Mouse (Mus musculus) liver, embryonic 15.5 days (tissue): ENCODE results near the gene Mgat5. TPM values are rescaled to one million over a fixed set of nuclear protein-coding genes. Genes with fewer than 3 reads are reported as not detected.

Experiments used
- ATAC-seq: fragments of 200-750 bp; cut with Nextera tagmentation; 2 replicates; pipeline ENCODE4 v1.8.0; 2017; ENCODE audit warnings: moderate number of reproducible peaks, mild to moderate bottlenecking, moderate library complexity; ENCODE audit not compliant: insufficient read depth
- H3K27ac ChIP-seq: fragments of 300-500 bp; sonication (generic); replicated peaks from 2 replicates; pipeline ENCODE4 v1.5.1; 2015; ENCODE audit warnings: mild to moderate bottlenecking, inconsistent platforms
- H3K27me3 ChIP-seq: fragments of 300-500 bp; sonication (generic); 2 replicates; pipeline ENCODE4 v1.6.1; 2015; ENCODE audit warnings: mild to moderate bottlenecking, inconsistent platforms
- H3K36me3 ChIP-seq: fragments of 300-500 bp; sonication (generic); replicated peaks from 2 replicates; pipeline ENCODE4 v1.6.1; 2015; ENCODE audit warnings: moderate library complexity, mild to moderate bottlenecking, inconsistent platforms
- H3K4me1 ChIP-seq: fragments of 300-500 bp; sonication (generic); replicated peaks from 2 replicates; pipeline ENCODE4 v1.6.1; 2015; ENCODE audit warnings: inconsistent platforms
- H3K4me2 ChIP-seq: fragments of 300-500 bp; sonication (generic); 2 replicates; pipeline ENCODE4 v1.6.1; 2015; ENCODE audit warnings: moderate library complexity, mild to moderate bottlenecking, inconsistent platforms
- H3K4me3 ChIP-seq: fragments of 300-500 bp; sonication (generic); replicated peaks from 2 replicates; pipeline ENCODE4 v1.5.1; 2015; ENCODE audit warnings: mild to moderate bottlenecking, inconsistent platforms
- H3K9ac ChIP-seq: fragments of 300-500 bp; sonication (generic); 2 replicates; pipeline ENCODE4 v1.6.1; 2015; ENCODE audit warnings: moderate library complexity, mild to moderate bottlenecking, inconsistent platforms
- H3K9me3 ChIP-seq: fragments of 300-500 bp; sonication (generic); replicated peaks from 2 replicates; pipeline ENCODE4 v1.6.1; 2016; ENCODE audit warnings: inconsistent platforms
- WGBS: fragments of 180-500 bp; shearing (Covaris S2); methylation state at CpG from one replicate; pipeline ENCODE4 v1.1.7; 2015; ENCODE audit warnings: mixed read lengths; ENCODE audit not compliant: insufficient replicate concordance; 5-methylcytosine and 5-hydroxymethylcytosine counted together
- polyA plus RNA-seq: library from polyadenylated mRNA; unstranded; fragments of >200 nt; fragmentation: Nextera tagmentation; extraction: Ambion mirVana; gene quantifications from 2 replicates; pipeline ENCODE4 v1.2.1, GENCODE M21; 2015

Gene Mgat5
- polyA plus RNA-seq, 1 experiment from 2014 or later, result 0.68 TPM

- no peak overlapping the region for H3K4me2 ChIP-seq
- H3K27me3 ChIP-seq, result no peaks in the 10 kb centered on the region
- no peak overlapping the region for H3K4me3 ChIP-seq
- 73% methylated on average over 7 of the region's 7 CpGs for WGBS
- no peak overlapping the region for H3K9ac ChIP-seq
- no peak overlapping the region for H3K27ac ChIP-seq
- H3K9me3 ChIP-seq, result no peaks in the 10 kb centered on the region
- peaks cover 14% of the 10 kb centered on the region; the same call in 1 of the 2 replicates for H3K4me1 ChIP-seq
- no peaks in the 10 kb centered on the region for H3K36me3 ChIP-seq
- ATAC-seq, result no peak
Observed at GRCm38 (mm10) chr1:127308207-127308725, 103.5 kb downstream of the Mgat5 start.

GRCm38 (mm10) chr1:127308989-127309701 lies 104.3 kb downstream of the Mgat5 start:
- H3K36me3 ChIP-seq, result no peaks in the 10 kb centered on the region
- no peak overlapping the region for H3K9ac ChIP-seq
- peaks cover 14% of the 10 kb centered on the region; the same call in 1 of the 2 replicates for H3K4me1 ChIP-seq
- no peak overlapping the region for H3K4me2 ChIP-seq
- no peaks in the 10 kb centered on the region for H3K27me3 ChIP-seq
- no peak for ATAC-seq
- H3K9me3 ChIP-seq, result no peaks in the 10 kb centered on the region
- WGBS, result 29% methylated on average over 13 of the region's 13 CpGs
- no peak overlapping the region for H3K4me3 ChIP-seq
- no peak overlapping the region for H3K27ac ChIP-seq

- Histone ChIP-seq H3K4me2 (no peak overlapping the region), H3K9ac (no peak overlapping the region), H3K4me1 (peaks cover 14% of the 10 kb centered on the region; the same call in 1 of the 2 replicates), H3K36me3 (no peaks in the 10 kb centered on the region), H3K27me3 (no peaks in the 10 kb centered on the region), H3K27ac (no peak overlapping the region), H3K9me3 (no peaks in the 10 kb centered on the region), H3K4me3 (no peak overlapping the region)
- WGBS, result 51% methylated on average over 5 of the region's 5 CpGs
- ATAC-seq, result no peak
Observed at GRCm38 (mm10) chr1:127310011-127310410, 105.2 kb downstream of the Mgat5 start.

- Histone ChIP-seq H3K27ac (no peak overlapping the region), H3K4me3 (no peak overlapping the region), H3K36me3 (no peaks in the 10 kb centered on the region), H3K4me1 (peaks cover 10% of the 10 kb centered on the region; the same call in 1 of the 2 replicates), H3K9me3 (no peaks in the 10 kb centered on the region), H3K4me2 (no peak overlapping the region), H3K9ac (no peak overlapping the region), H3K27me3 (no peaks in the 10 kb centered on the region)
- no peak for ATAC-seq
- 20% methylated on average over 3 of the region's 3 CpGs for WGBS
Observed at GRCm38 (mm10) chr1:127310703-127311102, 105.9 kb downstream of the Mgat5 start.

GRCm38 (mm10) chr1:127313652-127314350 lies 109.0 kb downstream of the Mgat5 start:
- 62% methylated on average over 8 of the region's 8 CpGs for WGBS
- ATAC-seq, result no peak
- H3K4me1 ChIP-seq, result peaks cover 8% of the 10 kb centered on the region; the same call in 1 of the 2 replicates
- no peak overlapping the region for H3K4me3 ChIP-seq
- H3K9ac ChIP-seq, result no peak overlapping the region
- H3K36me3 ChIP-seq, result no peaks in the 10 kb centered on the region
- no peak overlapping the region for H3K4me2 ChIP-seq
- no peak overlapping the region for H3K27ac ChIP-seq
- H3K27me3 ChIP-seq, result no peaks in the 10 kb centered on the region
- no peaks in the 10 kb centered on the region for H3K9me3 ChIP-seq

- 68% methylated on average over 13 of the region's 13 CpGs for WGBS
- Histone ChIP-seq H3K4me2 (no peak overlapping the region), H3K27ac (no peak overlapping the region), H3K4me3 (no peak overlapping the region), H3K9me3 (no peaks in the 10 kb centered on the region), H3K27me3 (no peaks in the 10 kb centered on the region), H3K36me3 (no peaks in the 10 kb centered on the region), H3K9ac (no peak overlapping the region), H3K4me1 (peaks cover 2% of the 10 kb centered on the region; the same call in 1 of the 2 replicates)
- ATAC-seq, result no peak
Observed at GRCm38 (mm10) chr1:127315763-127316627, 111.2 kb downstream of the Mgat5 start.

GRCm38 (mm10) chr1:127316651-127317050 lies 111.8 kb downstream of the Mgat5 start:
- no peak overlapping the region for H3K4me2 ChIP-seq
- H3K27ac ChIP-seq, result no peak overlapping the region
- no peak overlapping the region for H3K9ac ChIP-seq
- ATAC-seq, result no peak
- no peaks in the 10 kb centered on the region for H3K9me3 ChIP-seq
- no peaks in the 10 kb centered on the region for H3K36me3 ChIP-seq
- peaks cover 4% of the 10 kb centered on the region for H3K4me1 ChIP-seq
- 69% methylated on average over 6 of the region's 6 CpGs for WGBS
- no peaks in the 10 kb centered on the region for H3K27me3 ChIP-seq
- no peak overlapping the region for H3K4me3 ChIP-seq

GRCm38 (mm10) chr1:127317541-127317940 lies 112.7 kb downstream of the Mgat5 start:
- no peak for ATAC-seq
- 78% methylated on average over 9 of the region's 9 CpGs for WGBS
- no peak overlapping the region for H3K4me3 ChIP-seq
- H3K27me3 ChIP-seq, result no peaks in the 10 kb centered on the region
- H3K4me1 ChIP-seq, result peaks cover 4% of the 10 kb centered on the region
- no peak overlapping the region for H3K27ac ChIP-seq
- H3K36me3 ChIP-seq, result no peaks in the 10 kb centered on the region
- no peak overlapping the region for H3K4me2 ChIP-seq
- H3K9me3 ChIP-seq, result no peaks in the 10 kb centered on the region
- no peak overlapping the region for H3K9ac ChIP-seq

- Histone ChIP-seq H3K4me2 (no peak overlapping the region), H3K9ac (no peak overlapping the region), H3K27ac (no peak overlapping the region), H3K4me3 (no peak overlapping the region), H3K4me1 (peaks cover 4% of the 10 kb centered on the region), H3K36me3 (no peaks in the 10 kb centered on the region), H3K27me3 (no peaks in the 10 kb centered on the region), H3K9me3 (no peaks in the 10 kb centered on the region)
- no peak for ATAC-seq
- 53% methylated on average over 7 of the region's 7 CpGs for WGBS
Observed at GRCm38 (mm10) chr1:127318486-127318885, 113.7 kb downstream of the Mgat5 start.

- no peaks in the 10 kb centered on the region for H3K27me3 ChIP-seq
- no peaks in the 10 kb centered on the region for H3K36me3 ChIP-seq
- WGBS, result 67% methylated on average over 6 of the region's 6 CpGs
- H3K27ac ChIP-seq, result no peak overlapping the region
- no peak overlapping the region for H3K9ac ChIP-seq
- H3K4me2 ChIP-seq, result no peak overlapping the region
- no peak for ATAC-seq
- no peaks in the 10 kb centered on the region for H3K9me3 ChIP-seq
- H3K4me3 ChIP-seq, result no peak overlapping the region
- H3K4me1 ChIP-seq, result peaks cover 4% of the 10 kb centered on the region
Observed at GRCm38 (mm10) chr1:127319768-127320167, 115.0 kb downstream of the Mgat5 start.

- no peaks in the 10 kb centered on the region for H3K36me3 ChIP-seq
- H3K27ac ChIP-seq, result no peak overlapping the region
- no peak for ATAC-seq
- 71% methylated on average over 10 of the region's 10 CpGs for WGBS
- H3K4me1 ChIP-seq, result peaks cover 4% of the 10 kb centered on the region
- H3K27me3 ChIP-seq, result no peaks in the 10 kb centered on the region
- H3K9ac ChIP-seq, result no peak overlapping the region
- no peak overlapping the region for H3K4me2 ChIP-seq
- H3K4me3 ChIP-seq, result no peak overlapping the region
- no peaks in the 10 kb centered on the region for H3K9me3 ChIP-seq
Observed at GRCm38 (mm10) chr1:127320956-127321355, 116.1 kb downstream of the Mgat5 start.
